Mouse (Mus musculus) small intestine, adult 2 months (tissue): ENCODE results near the gene Golph3l.

ENCODE experiments used
- CTCF ChIP-seq: fragments of 200-500 bp; IDR thresholded peaks from 2 replicates; pipeline ENCODE4 v1.5.1; 2012; ENCODE audit warnings: low read depth, mild to moderate bottlenecking, control low read depth, inconsistent platforms, low read length, moderate library complexity, mixed read lengths; ENCODE audit not compliant: insufficient replicate concordance, insufficient read length; ENCODE audit errors: extremely low read depth
- POLR2A ChIP-seq: fragments of 200-500 bp; IDR thresholded peaks from 2 replicates; pipeline ENCODE4 v1.6.1; 2012; ENCODE audit warnings: low read depth, mild to moderate bottlenecking, control low read depth, inconsistent platforms, low read length, moderate library complexity

DNA sequence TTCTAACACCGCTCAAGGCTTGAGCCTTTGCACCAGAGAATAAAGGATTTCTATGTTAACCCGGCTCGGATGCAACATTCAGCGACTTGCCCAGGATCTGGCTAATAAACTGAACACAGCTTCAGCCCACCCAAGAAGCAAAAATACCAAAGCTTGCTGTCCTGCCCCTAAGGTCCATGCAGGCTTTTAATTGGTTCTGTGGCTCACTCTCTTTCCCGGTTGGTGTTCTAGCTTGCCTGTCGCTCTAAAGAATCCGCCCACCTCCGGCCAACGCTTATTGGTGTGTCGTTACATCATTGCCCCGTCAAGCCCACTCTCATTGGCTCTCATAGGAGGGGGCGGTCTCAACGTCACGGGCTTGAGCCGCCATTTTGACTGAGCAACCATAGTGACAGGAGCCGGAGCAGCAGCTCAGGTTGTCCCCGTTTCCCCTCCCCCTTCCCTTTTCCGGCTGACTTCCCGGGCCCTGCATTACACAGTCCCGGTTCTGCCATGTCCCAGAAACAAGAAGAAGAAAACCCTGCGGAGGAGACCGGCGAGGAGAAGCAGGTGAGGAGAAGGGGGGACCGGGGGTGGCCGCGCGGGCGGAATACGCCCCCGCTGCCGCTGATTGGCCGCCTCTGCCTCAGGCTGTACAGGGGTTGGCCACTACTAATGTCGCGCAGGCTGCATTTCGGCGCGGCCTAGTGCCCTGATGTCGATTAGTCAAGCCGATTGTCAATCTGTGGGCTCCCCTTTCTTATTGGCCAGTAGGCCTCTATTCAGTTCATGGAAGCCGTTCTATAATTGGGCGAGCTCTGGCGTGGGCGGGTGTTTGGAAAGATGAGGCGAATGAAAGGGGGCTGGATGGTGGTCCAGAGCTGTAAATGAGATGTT is 36.1 kb downstream of the Golph3l start, which contains the start of gene Ensa:
- TF ChIP-seq CTCF (no peak), POLR2A (peak; percentile 52; the same call in 1 of the 2 replicates)
